Mouse (Mus musculus) left cerebral cortex, adult 9 months (tissue): ENCODE measurements around the gene Pts.

Experiments
- DNase-seq, 2 experiments: peaks; one replicate each; pipeline ENCODE4 v3.0.0; 2022; ENCODE audit warnings: low spot score in 2 of 2

Gene Pts

GRCm38 (mm10) chr9:50533328-50533727, 4.8 kb upstream of the Pts start:
- DNase-seq: no peak

- DNase-seq: peak in 1 of 2 experiments; percentile 45
Measured at GRCm38 (mm10) chr9:50530890-50531289, 2.4 kb upstream of the Pts start.

- no peak for DNase-seq
Measured at GRCm38 (mm10) chr9:50527860-50528259, 664 bp downstream of the Pts start.

GRCm38 (mm10) chr9:50525585-50525984, 2.9 kb downstream of the Pts start:
- DNase-seq: no peak

- no peak for DNase-seq
Measured at GRCm38 (mm10) chr9:50524936-50525335, 3.6 kb downstream of the Pts start.

- DNase-seq: no peak
Measured at GRCm38 (mm10) chr9:50522574-50522973, 6.0 kb downstream of the Pts start.

- DNase-seq: no peak
Measured at GRCm38 (mm10) chr9:50521562-50521961, 7.0 kb downstream of the Pts start.

- no peak for DNase-seq
Measured at GRCm38 (mm10) chr9:50520748-50521147, 7.8 kb downstream of the Pts start.

- DNase-seq: no peak
Measured at GRCm38 (mm10) chr9:50518781-50519180, 9.7 kb downstream of the Pts start.

- no peak for DNase-seq
Measured at GRCm38 (mm10) chr9:50515462-50515861, 13.1 kb downstream of the Pts start.

- no peak for DNase-seq
Measured at GRCm38 (mm10) chr9:50507570-50507969, 21.0 kb downstream of the Pts start.

GRCm38 (mm10) chr9:50505405-50505804, 23.1 kb downstream of the Pts start:
- DNase-seq: no peak

- DNase-seq: no peak
Measured at GRCm38 (mm10) chr9:50502949-50503348, 25.6 kb downstream of the Pts start.

- no peak for DNase-seq
Measured at GRCm38 (mm10) chr9:50500974-50501501, 27.5 kb downstream of the Pts start.

GRCm38 (mm10) chr9:50500467-50500973, 28.0 kb downstream of the Pts start:
- DNase-seq: no peak

GRCm38 (mm10) chr9:50499781-50500180, 28.7 kb downstream of the Pts start:
- no peak for DNase-seq

GRCm38 (mm10) chr9:50498815-50499214, 29.7 kb downstream of the Pts start:
- DNase-seq: no peak

GRCm38 (mm10) chr9:50497536-50497935, 31.0 kb downstream of the Pts start:
- no peak for DNase-seq

- no peak for DNase-seq
Measured at GRCm38 (mm10) chr9:50497076-50497475, 31.4 kb downstream of the Pts start.

GRCm38 (mm10) chr9:50496546-50496945, 32.0 kb downstream of the Pts start:
- no peak for DNase-seq

GRCm38 (mm10) chr9:50496151-50496505, 32.4 kb downstream of the Pts start:
- no peak for DNase-seq

GRCm38 (mm10) chr9:50495405-50496150, 32.9 kb downstream of the Pts start:
- DNase-seq: no peak

GRCm38 (mm10) chr9:50494311-50494710, 34.2 kb downstream of the Pts start, which contains the start of gene Plet1:
TSS of gene Plet1 (plus strand) at chr9:50494525.
- DNase-seq: no peak
